Mouse (Mus musculus) thymus, adult 2 months (tissue): ENCODE data around the gene Tmbim6.
A peak's percentile ranks its signal among the peaks of the same experiment; 100 is the strongest.

ENCODE experiments used
- CTCF ChIP-seq: fragments of 200-500 bp; IDR thresholded peaks from 2 replicates; pipeline ENCODE4 v1.5.1; 2012; ENCODE audit warnings: mild to moderate bottlenecking, control low read depth, low read length, moderate library complexity, borderline replicate concordance; ENCODE audit not compliant: control insufficient read depth, poor library complexity, insufficient read depth; ENCODE audit errors: extremely low read depth
- POLR2A ChIP-seq: fragments of 200-500 bp; IDR thresholded peaks from 2 replicates; pipeline ENCODE4 v1.6.1; 2012; ENCODE audit warnings: mild to moderate bottlenecking, low read length, control low read depth, moderate library complexity; ENCODE audit not compliant: control insufficient read depth, poor library complexity, insufficient read depth; ENCODE audit errors: extremely low read depth

DNA sequence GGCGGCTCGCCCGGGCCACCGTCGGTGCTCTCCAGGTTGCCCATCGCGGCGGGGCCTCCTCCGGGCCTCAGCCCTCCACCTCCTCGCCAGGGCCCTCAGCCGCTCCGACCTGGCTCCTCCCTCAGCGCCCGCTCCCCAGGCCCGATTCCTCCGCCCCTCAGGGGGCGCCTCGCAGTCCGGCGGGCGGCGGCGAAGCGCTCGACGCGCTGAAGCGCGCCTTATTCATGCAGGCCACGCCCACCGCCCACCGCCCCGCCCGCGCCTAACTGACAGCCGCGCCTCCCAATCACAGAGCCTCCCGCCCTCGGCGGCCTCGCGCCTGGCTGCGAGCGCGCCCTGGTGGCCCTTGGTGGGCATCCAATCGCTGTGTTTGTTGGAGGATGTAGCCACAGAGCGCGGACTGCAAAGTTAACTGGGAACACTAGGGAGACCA lies 22.4 kb upstream of the Tmbim6 start, which contains the start of gene Fmnl3:
- peak; percentile 77 for TF ChIP-seq POLR2A
- TF ChIP-seq CTCF: peak; percentile 99
